Mouse (Mus musculus) right cerebral cortex, postnatal 4 days (tissue): ENCODE measurements around the gene Snrpf.

Experiments
- DNase-seq: peaks from one replicate; pipeline ENCODE4 v3.0.0-alpha.2; 2022

Gene Snrpf

GRCm38 (mm10) chr10:93589281-93589848 is at the start of gene Snrpf:
Gene Snrpf, minus strand, starts transcription at chr10:93589706.
- peak; percentile 86 for DNase-seq

DNA sequence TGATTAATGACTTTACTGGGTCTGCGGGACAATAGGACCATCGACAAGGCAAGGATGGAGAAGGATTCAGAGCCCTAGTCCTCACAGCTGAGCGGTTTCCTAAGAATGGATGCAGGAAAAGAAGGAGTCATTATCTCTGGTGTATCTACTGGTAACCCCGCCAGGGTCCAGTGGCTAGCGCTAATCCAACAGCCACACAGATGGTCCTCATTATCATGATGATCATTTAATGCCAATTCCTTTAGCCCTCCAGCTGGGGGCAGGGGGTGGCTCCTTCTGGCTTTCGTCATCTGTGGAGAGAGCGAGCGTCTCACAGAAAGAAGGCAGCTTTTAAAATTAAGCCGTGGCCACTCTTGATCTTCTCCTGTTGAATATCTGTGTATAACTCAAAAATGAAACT is 46.4 kb upstream of the Snrpf start:
- DNase-seq = no peak

DNA sequence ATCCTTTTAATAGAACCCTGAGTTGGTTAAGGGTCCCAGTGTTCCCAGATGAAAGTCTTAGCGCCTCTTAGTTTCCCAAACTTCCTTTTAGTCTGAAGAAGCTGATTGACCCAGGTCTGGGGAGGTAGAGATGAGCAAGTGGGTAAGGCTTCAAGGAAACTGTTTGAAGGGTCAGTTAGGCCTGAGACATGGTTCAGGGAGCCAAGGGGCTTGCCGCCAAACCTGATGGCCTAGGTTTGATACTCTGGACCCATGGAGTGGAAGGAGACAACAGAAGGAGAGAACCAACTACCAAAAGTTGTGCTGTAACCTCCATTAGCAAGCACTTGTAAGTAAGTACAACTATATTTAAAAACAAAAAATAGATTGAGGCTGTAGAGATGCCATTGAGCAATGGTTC is 44.5 kb upstream of the Snrpf start:
- no peak for DNase-seq

DNA sequence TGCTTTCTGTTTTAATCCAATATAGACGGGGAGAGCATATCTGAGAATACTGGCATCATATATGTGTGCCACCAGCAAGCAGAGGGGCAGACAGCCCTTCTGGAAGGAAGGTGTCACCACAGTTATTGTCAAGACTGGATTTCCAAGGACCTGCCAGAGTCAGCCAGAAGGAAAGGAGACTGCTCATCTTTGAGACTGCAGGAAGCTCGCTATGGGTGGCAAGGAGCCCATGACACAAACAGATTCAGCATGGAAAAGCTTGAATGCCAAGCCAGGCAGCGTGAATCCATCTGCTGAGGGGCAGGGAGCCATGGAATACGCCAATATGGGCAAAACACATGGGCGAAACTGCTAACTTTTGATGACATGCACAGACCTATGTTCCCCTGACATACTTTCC is 44.1 kb upstream of the Snrpf start:
- DNase-seq = peak; percentile 48

GRCm38 (mm10) chr10:93632086-93632485 is 42.6 kb upstream of the Snrpf start:
- no peak for DNase-seq

DNA sequence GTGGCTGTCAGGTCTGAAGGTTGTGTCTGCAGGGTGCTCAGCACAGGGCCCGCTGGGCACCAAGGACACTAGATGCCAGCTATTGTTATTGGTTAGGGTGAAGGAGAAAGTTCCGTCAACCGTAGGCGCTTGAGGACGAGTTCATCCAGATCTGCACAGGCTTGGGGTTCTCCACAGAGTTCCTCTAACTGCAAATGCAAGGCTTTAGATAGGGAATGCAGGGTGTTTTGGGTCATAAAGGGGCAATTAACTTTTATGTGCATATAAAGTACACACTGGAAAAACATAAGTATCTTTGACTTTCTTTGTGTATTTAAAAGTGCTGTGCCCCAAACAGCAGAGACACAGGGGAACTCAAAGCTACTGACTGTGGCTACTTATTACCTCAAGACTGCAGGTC is 40.8 kb upstream of the Snrpf start:
- no peak for DNase-seq

- no peak for DNase-seq
These were observed 34.6 kb upstream of the Snrpf start for GRCm38 (mm10) chr10:93624151-93624550.

DNA sequence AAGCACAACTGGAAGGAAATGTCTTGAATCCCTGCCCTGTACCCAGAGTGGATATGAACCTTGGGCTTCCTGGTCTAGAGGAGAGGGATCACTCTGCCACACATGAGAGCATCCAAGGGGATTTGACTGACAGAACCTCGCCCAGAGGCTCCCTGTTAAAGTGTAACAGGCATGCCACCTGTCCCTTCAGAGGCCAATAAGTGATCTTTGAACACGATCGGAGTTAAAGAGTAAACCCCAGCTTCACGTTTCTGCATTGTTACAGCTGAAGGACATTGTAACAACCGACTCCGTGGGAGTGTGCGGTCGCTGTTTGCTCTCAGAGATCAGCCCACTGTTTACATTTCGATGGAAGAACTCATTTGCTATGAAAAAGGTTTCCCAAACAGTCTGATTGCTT is 34.2 kb upstream of the Snrpf start:
- DNase-seq = no peak

GRCm38 (mm10) chr10:93620438-93621179 is 31.1 kb upstream of the Snrpf start:
- DNase-seq = no peak

DNA sequence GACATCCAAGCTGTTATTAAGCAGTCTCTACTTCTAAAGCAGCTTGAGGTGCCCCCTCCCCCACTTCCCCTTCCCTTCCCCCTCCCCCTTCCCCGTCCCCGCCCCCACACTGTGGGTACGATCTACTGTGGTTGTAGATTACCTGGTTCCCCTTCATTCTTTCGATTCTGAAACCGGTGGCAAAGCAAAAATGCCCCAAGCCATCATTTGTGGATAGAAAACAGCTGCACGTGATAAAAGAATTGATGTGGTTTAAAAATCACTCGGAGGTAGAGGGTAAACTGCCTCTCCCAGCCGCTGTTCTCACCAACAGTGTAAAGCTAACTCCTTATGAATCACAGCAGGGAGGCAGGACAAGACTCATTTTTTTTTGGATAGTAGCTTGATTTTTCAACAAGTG is 25.3 kb upstream of the Snrpf start:
- no peak for DNase-seq

GRCm38 (mm10) chr10:93611419-93612007 is 22.0 kb upstream of the Snrpf start:
- DNase-seq = no peak

DNA sequence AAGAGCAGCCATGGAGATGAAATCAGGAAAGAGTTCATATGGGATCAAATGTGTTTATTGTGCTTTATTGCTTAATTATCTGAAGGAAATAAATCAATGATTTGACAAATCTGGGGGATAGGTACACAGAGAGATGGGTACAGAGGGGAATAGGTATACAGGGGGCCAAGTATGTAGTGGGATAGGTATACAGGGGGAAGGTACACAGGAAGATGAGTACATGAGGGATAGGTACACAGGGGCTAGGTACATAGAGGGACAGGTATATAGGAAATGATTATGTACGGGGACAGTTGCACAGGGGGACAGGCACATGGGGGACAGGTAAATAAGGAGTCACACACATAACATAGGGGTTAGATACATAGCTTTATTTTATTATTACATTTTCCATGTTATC is 21.4 kb upstream of the Snrpf start:
- no peak for DNase-seq

DNA sequence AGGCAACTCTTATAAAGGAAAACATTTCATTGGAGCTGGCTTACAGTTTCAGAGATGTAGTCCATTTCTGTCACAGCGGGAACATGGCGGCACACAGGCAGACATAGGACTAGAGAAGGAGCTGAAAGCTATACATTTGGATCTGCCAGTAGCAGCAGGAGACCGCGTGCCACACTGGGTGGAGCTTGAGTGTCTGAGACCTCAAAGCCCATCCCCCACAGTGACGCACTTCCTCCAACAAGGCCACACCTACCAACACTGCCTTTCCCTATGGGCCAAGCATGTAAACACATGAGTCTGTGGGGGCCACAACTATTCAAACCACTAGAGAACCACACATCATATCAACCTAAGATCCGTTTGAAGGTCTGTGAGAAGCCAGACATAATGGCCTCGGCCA is 19.7 kb upstream of the Snrpf start:
- no peak for DNase-seq

DNA sequence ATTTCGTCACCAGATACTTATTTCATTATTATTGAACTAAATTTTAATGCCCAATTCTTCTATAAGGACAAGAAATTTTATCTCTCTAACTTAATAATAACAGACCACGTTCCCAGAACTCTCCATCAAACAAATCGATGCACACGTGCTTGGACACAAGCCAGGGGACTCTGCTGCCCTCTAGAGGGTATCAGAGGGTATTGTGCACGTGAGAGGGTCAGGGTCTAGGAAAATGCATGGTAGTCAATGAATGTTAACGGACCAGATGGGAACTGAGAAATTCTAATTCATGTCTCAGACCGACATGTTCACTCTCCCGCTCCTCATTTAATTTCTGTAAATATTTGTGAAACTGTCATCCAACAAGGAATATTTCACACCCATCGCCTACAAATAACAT is 18.5 kb upstream of the Snrpf start:
- DNase-seq = peak; percentile 24

DNA sequence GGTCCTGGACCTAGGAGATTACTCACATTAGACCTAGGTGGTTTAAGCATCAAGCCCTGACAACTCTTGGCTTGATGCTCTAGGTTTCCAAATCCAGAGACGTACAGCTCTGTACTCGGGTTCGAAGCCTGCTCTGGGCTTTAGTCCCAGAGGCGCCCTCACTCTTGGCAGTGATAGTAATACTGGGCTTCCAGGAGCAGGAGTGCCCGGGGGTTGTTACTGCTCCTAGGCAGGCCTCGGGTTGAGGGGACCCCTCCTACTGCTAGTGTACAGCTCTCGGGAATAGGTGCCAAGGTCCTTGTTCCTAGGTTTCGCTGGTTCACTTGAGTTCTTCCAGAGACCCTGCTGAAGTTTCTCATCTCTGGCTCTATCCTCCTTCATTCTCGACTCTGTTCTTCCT is 16.8 kb upstream of the Snrpf start:
- no peak for DNase-seq

DNA sequence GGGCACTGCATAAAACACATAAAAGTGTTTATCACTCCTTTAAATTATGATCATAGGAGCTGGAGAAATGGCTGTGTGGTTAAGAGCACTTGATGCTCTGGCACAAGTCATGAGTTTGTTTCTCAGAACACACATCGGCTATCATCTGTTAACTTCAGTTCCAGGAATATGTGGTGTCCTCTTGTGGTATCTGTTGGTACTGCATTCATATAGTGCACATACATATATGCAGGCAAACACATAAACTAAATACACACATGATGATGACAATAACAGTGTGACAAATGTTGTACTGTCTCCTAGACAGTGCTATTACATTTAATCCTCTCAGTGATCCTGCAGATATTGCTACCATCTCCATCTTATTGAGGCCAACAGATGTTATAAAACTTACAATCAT is 13.8 kb upstream of the Snrpf start:
- no peak for DNase-seq

DNA sequence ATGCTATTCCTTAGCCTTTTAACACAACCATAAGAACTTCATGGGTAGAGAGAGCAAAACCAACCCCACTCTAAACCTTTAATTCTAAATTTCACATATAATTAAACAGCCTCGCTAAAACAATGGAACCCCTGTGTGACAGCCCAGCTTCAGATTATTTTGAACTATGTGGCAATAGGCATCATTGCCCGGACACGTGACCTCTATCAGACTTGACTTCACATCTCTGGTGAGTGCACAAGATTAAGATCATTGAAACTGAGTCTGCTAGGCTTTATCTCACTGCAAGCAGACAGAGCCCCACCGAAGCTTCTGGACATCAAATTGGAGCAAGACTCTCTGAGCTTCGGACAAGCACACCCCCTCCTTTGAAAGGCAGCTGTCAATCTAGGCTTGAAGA is 12.8 kb upstream of the Snrpf start:
- DNase-seq = no peak

GRCm38 (mm10) chr10:93596641-93597040 is 7.1 kb upstream of the Snrpf start:
- DNase-seq = no peak

DNA sequence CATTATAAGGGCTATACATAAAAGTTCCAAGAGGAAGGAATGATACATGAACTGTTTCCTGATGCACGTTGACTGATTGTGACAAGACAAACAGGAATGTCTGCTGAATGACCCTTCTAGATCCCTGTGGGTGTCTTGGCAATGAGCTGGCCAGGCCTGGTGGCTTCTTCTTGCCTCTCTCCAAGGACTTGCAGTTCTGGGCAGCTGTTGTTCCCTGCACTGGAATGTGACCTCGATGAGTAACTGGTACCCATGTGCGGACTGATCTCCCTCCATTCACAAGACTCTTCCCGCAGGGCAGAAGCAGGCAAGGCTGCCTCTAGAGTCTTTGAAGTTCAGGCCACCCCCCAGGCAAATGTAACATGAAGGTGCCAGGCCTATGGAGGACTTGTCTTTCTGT is 6.3 kb upstream of the Snrpf start:
- DNase-seq = no peak

DNA sequence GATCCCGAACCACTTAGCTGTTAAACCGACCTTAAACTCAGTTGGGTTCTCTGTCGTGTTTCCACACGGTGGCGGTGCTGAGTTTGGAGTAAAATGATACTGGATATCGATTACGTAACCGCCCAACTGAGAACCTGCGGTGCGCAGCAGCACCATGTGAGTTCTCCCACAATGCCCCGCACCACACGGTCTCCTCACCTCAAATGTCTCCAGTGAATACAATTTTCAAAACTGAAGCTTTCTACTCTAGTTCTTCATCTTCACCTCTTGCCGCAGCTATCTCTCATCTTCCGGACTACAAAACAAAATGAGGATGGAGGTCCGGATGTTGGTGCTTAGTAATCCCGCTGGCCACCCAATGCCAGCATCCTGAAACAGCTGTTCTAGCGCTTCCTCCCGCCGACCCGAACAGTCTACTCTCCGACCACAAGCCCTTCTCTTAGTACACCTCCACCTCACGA is 4.5 kb upstream of the Snrpf start:
- DNase-seq = peak; percentile 89

DNA sequence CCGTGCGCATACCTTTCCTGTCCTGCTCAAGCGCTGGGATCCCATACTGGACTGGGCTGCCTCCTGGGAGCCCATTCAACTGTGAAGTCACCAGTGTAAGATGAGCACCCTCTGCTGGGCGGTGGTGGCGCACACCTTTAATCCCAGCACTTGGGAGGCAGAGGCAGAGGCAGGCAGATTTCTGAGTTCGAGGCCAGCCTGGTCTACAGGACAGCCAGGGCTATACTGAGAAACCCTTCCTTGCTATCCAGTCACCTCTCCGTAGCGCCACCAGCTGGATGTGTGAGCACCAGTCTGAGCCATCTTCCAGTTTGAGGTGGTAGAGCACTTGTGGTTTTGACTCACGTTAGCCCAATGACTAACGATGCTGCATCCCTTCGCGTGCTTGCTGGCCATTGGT is 3.0 kb upstream of the Snrpf start:
- DNase-seq = peak; percentile 13

DNA sequence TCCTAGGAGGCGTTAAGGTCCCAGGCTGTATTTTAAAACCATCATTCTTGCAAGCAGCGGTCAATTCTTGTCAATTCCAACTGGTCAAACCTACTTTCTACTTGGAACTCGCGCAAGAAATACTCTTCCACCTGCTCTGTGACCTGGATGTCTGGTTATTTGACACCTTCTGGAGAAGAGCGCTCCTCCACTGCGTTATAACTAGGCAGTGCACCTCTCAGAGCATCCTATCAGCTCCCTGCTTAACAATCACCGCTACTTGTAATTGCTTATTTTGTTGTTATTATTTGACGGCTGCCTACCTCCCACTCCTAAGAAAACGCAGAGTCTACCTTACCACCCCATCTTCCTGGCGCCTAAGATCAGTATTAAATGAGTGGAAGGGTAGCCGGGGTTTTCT is 710 bp downstream of the Snrpf start:
- DNase-seq = no peak

DNA sequence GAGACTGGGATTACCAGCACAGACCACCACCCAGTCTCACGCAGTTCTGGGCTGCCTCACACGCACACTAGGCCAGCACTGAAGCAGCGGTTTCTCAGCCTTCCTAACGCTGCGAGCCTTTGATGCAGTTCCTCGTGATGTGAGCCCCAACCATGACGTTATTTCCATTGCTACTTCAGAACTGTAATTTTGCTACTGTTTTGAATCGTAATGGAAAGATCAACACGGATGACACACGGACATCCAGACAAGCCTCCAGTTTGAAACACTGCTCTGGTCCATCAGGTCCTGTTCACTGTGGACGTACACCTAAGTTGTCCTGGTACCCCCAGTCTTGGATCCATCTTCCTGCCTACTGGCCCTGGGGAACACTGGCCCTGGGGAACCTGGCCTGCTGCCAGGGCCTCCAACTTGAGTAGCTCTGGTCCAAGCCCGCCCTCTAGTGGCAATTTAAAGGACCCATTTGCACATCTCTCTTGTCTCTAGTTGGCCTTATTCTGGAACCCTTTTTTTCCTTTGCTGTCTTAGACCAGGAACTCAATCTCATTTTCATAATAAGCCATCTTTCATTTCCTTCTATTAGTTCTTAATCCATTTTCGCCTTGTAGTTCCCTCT is 12.1 kb downstream of the Snrpf start:
- peak; percentile 73 for DNase-seq

DNA sequence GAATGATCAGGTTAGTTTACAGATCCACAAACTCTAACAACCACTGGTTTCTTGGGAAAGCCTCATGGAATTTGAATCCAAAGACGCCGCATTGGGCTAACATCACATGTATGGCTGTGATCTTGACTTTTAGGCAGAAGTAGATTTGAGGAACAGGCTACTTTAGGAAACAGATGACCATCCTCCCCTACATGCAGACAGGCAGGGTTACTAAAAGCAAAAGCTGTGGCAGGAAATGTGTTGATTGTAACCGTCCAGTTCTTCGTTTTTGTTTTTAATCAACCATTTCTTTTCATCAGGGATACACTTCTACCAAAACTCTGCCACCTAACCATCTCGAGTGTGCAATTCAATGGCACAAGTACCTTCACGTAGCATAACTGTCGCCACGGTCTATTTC is 13.5 kb downstream of the Snrpf start:
- DNase-seq = no peak
